Mouse (Mus musculus) stomach, embryonic 14.5 days (tissue): ENCODE results near the gene S1pr2. TPM values are rescaled to one million over a fixed set of nuclear protein-coding genes. Genes with fewer than 3 reads are reported as not detected.
A peak's percentile ranks its signal among the peaks of the same experiment; 100 is the strongest.

Experiments
- ATAC-seq: fragments of 200-750 bp; cut with Nextera tagmentation; 2 replicates; pipeline ENCODE4 v1.8.0; 2017; ENCODE audit warnings: low read depth, moderate TSS enrichment; ENCODE audit not compliant: insufficient number of reproducible peaks, insufficient read depth, low FRiP score
- H3K27ac ChIP-seq: fragments of 300-500 bp; sonication (generic); 2 replicates; pipeline ENCODE4 v1.5.1; 2014; ENCODE audit warnings: mild to moderate bottlenecking, low read length, moderate library complexity, mixed read lengths
- H3K27me3 ChIP-seq: fragments of 300-500 bp; sonication (generic); 2 replicates; pipeline ENCODE4 v1.6.1; 2014; ENCODE audit warnings: low read length, control low read depth, mixed read lengths; ENCODE audit not compliant: control insufficient read depth, insufficient read depth
- H3K36me3 ChIP-seq: fragments of 300-500 bp; sonication (generic); 2 replicates; pipeline ENCODE4 v1.6.1; 2014; ENCODE audit warnings: mild to moderate bottlenecking, control low read depth, low read length, moderate library complexity, mixed read lengths; ENCODE audit not compliant: control insufficient read depth, insufficient read depth
- H3K4me1 ChIP-seq: fragments of 300-500 bp; sonication (generic); 2 replicates; pipeline ENCODE4 v1.6.1; 2014; ENCODE audit warnings: low read length, control low read depth, mixed read lengths; ENCODE audit not compliant: control insufficient read depth, insufficient read depth
- H3K4me2 ChIP-seq: fragments of 300-500 bp; sonication (generic); replicated peaks from 2 replicates; pipeline ENCODE4 v1.6.1; 2014; ENCODE audit warnings: low read depth, low read length, control low read depth
- H3K4me3 ChIP-seq: fragments of 300-500 bp; sonication (generic); 2 replicates; pipeline ENCODE4 v1.5.1; 2014; ENCODE audit warnings: low read depth, low read length, control low read depth
- H3K9ac ChIP-seq: fragments of 300-500 bp; sonication (generic); replicated peaks from 2 replicates; pipeline ENCODE4 v1.6.1; 2014; ENCODE audit warnings: low read depth, mild to moderate bottlenecking, control low read depth, low read length, moderate library complexity, mixed read lengths
- H3K9me3 ChIP-seq: fragments of 300-500 bp; sonication (generic); 2 replicates; pipeline ENCODE4 v1.6.1; 2016; ENCODE audit warnings: low read depth, low read length, control low read depth; ENCODE audit not compliant: control insufficient read depth
- WGBS: fragments of 180-500 bp; shearing (Covaris S2); extraction: QIAGEN DNeasy Blood & Tissue Kit; methylation state at CpG from one replicate; pipeline ENCODE4 v1.1.7; 2014; 5-methylcytosine and 5-hydroxymethylcytosine counted together
- polyA plus RNA-seq: library from polyadenylated mRNA; unstranded; fragments of >200 nt; fragmentation: Nextera tagmentation; extraction: Ambion mirVana; gene quantifications from 2 replicates; pipeline ENCODE4 v1.2.1, GENCODE M21; 2014

Gene S1pr2
- 48.6 and 52.3 TPM in 2 replicates for polyA plus RNA-seq

- Histone ChIP-seq H3K4me2 (peak within 1 kb of the TSS; percentile 79), H3K36me3 (no peaks in the 10 kb centered on the region), H3K9me3 (no peaks in the 10 kb centered on the region), H3K4me1 (peaks cover 37% of the 10 kb centered on the region), H3K27ac (peak within 1 kb of the TSS; percentile 96), H3K9ac (peak within 1 kb of the TSS; percentile 77), H3K27me3 (no peaks in the 10 kb centered on the region), H3K4me3 (peak within 1 kb of the TSS; percentile 80)
- peak; percentile 70 for ATAC-seq
- WGBS, result 1% methylated on average over 45 of the region's 47 CpGs
Observed at GRCm38 (mm10) chr9:20976216-20976960, at the start of gene S1pr2. Gene S1pr2, minus strand, starts transcription at chr9:20976781.

GRCm38 (mm10) chr9:21025258-21025810 is 48.8 kb upstream of the S1pr2 start:
- no peak overlapping the region for H3K4me3 ChIP-seq
- H3K4me1 ChIP-seq, result peaks cover 11% of the 10 kb centered on the region; the same call in 1 of the 2 replicates
- peak overlapping the region; percentile 10 for H3K27ac ChIP-seq
- no peaks in the 10 kb centered on the region for H3K9me3 ChIP-seq
- H3K27me3 ChIP-seq, result 0 out of 2 replicates have a peak, but pooled peaks cover 6% of the 10 kb centered on the region
- H3K36me3 ChIP-seq, result no peaks in the 10 kb centered on the region
- H3K4me2 ChIP-seq, result peak overlapping the region; percentile 18; the same call in 1 of the 2 replicates
- 48% methylated on average over 19 of the region's 19 CpGs for WGBS
- no peak overlapping the region for H3K9ac ChIP-seq
- ATAC-seq, result peak; percentile 42

GRCm38 (mm10) chr9:21022726-21023125 is 46.1 kb upstream of the S1pr2 start:
- 80% methylated on average over 1 of the region's 1 CpGs for WGBS
- H3K4me1 ChIP-seq, result no peaks in the 10 kb centered on the region
- no peak overlapping the region for H3K4me3 ChIP-seq
- H3K27me3 ChIP-seq, result no peaks in the 10 kb centered on the region
- H3K9me3 ChIP-seq, result no peaks in the 10 kb centered on the region
- H3K9ac ChIP-seq, result no peak overlapping the region
- H3K27ac ChIP-seq, result no peak overlapping the region
- H3K36me3 ChIP-seq, result no peaks in the 10 kb centered on the region
- H3K4me2 ChIP-seq, result no peak overlapping the region
- no peak for ATAC-seq

- Histone ChIP-seq H3K9ac (no peak overlapping the region), H3K9me3 (no peaks in the 10 kb centered on the region), H3K27ac (no peak overlapping the region), H3K4me1 (no peaks in the 10 kb centered on the region), H3K36me3 (no peaks in the 10 kb centered on the region), H3K4me3 (no peak overlapping the region), H3K27me3 (peaks cover 3% of the 10 kb centered on the region; the same call in 1 of the 2 replicates), H3K4me2 (no peak overlapping the region)
- WGBS, result 51% methylated on average over 6 of the region's 6 CpGs
- no peak for ATAC-seq
Observed at GRCm38 (mm10) chr9:21022288-21022687, 45.7 kb upstream of the S1pr2 start.

- Histone ChIP-seq H3K36me3 (no peaks in the 10 kb centered on the region), H3K9ac (no peak overlapping the region), H3K27ac (no peak overlapping the region), H3K9me3 (no peaks in the 10 kb centered on the region), H3K27me3 (peaks cover 11% of the 10 kb centered on the region; the same call in 1 of the 2 replicates), H3K4me2 (no peak overlapping the region), H3K4me3 (no peak overlapping the region), H3K4me1 (peaks cover 4% of the 10 kb centered on the region; the same call in 1 of the 2 replicates)
- 77% methylated on average over 3 of the region's 3 CpGs for WGBS
- no peak for ATAC-seq
Observed at GRCm38 (mm10) chr9:21021363-21021762, 44.8 kb upstream of the S1pr2 start.

- no peak overlapping the region for H3K9ac ChIP-seq
- H3K4me1 ChIP-seq, result peaks cover 14% of the 10 kb centered on the region
- H3K36me3 ChIP-seq, result no peaks in the 10 kb centered on the region
- H3K9me3 ChIP-seq, result no peaks in the 10 kb centered on the region
- no peak overlapping the region for H3K4me2 ChIP-seq
- ATAC-seq, result no peak
- 66% methylated on average over 2 of the region's 2 CpGs for WGBS
- H3K27me3 ChIP-seq, result peaks cover 15% of the 10 kb centered on the region; the same call in 1 of the 2 replicates
- H3K27ac ChIP-seq, result no peak overlapping the region
- H3K4me3 ChIP-seq, result no peak overlapping the region
Observed at GRCm38 (mm10) chr9:21018600-21018999, 42.0 kb upstream of the S1pr2 start.

GRCm38 (mm10) chr9:21017177-21017575 is 40.6 kb upstream of the S1pr2 start:
- Histone ChIP-seq H3K9me3 (no peaks in the 10 kb centered on the region), H3K27me3 (peaks cover 15% of the 10 kb centered on the region; the same call in 1 of the 2 replicates), H3K4me2 (peak overlapping the region; percentile 59; the same call in 1 of the 2 replicates), H3K4me1 (peaks cover 14% of the 10 kb centered on the region), H3K4me3 (no peak overlapping the region; the same call in 1 of the 2 replicates), H3K36me3 (no peaks in the 10 kb centered on the region), H3K9ac (no peak overlapping the region), H3K27ac (no peak overlapping the region)
- 29% methylated on average over 4 of the region's 4 CpGs for WGBS
- no peak for ATAC-seq

GRCm38 (mm10) chr9:21016331-21017176 is 40.0 kb upstream of the S1pr2 start:
- 4% methylated on average over 17 of the region's 17 CpGs for WGBS
- H3K9ac ChIP-seq, result no peak overlapping the region
- H3K27me3 ChIP-seq, result peaks cover 15% of the 10 kb centered on the region; the same call in 1 of the 2 replicates
- no peaks in the 10 kb centered on the region for H3K36me3 ChIP-seq
- peak overlapping the region; percentile 40 for H3K4me3 ChIP-seq
- H3K4me1 ChIP-seq, result peaks cover 14% of the 10 kb centered on the region
- peak overlapping the region; percentile 59 for H3K4me2 ChIP-seq
- H3K27ac ChIP-seq, result no peak overlapping the region
- no peaks in the 10 kb centered on the region for H3K9me3 ChIP-seq
- no peak for ATAC-seq
